Mouse (Mus musculus) megakaryocyte, embryonic 14.5 days (primary cell): ENCODE measurements around the gene Fbxo21. TPM values are rescaled to one million over a fixed set of nuclear protein-coding genes. Genes with fewer than 3 reads are reported as not detected.

Experiments
- H3K27me3 ChIP-seq: replicated peaks from 2 replicates; pipeline ENCODE3; 2012; ENCODE audit warnings: inconsistent platforms
- H3K36me3 ChIP-seq: replicated peaks from 2 replicates; pipeline ENCODE3; 2012; ENCODE audit warnings: low read length, inconsistent platforms, mixed read lengths
- H3K4me1 ChIP-seq: 2 replicates; pipeline ENCODE4 v1.6.1; 2012; ENCODE audit warnings: inconsistent platforms
- H3K4me3 ChIP-seq: replicated peaks from 2 replicates; pipeline ENCODE3; 2012; ENCODE audit warnings: moderate library complexity, mild to moderate bottlenecking, inconsistent platforms
- H3K9me3 ChIP-seq: 2 replicates; pipeline ENCODE4 v1.6.1; 2012; ENCODE audit warnings: inconsistent platforms
- FLI1 ChIP-seq: IDR thresholded peaks from 2 replicates; pipeline ENCODE4 v1.6.1; 2012; ENCODE audit warnings: low read length, inconsistent platforms, mixed read lengths
- GATA1 ChIP-seq: IDR thresholded peaks from 3 replicates; pipeline ENCODE4 v1.6.1; 2012; ENCODE audit warnings: mixed read lengths, low read length, inconsistent platforms, borderline replicate concordance
- polyA plus RNA-seq: library from polyadenylated mRNA; stranded (reverse); fragments of >175 nt; gene quantifications from 2 replicates; pipeline ENCODE4 v1.2.3, GENCODE M21; 2012; ENCODE audit warnings: low replicate concordance; ENCODE audit not compliant: insufficient read depth

Gene Fbxo21
- polyA plus RNA-seq, 1 experiment: 3.6 TPM

DNA sequence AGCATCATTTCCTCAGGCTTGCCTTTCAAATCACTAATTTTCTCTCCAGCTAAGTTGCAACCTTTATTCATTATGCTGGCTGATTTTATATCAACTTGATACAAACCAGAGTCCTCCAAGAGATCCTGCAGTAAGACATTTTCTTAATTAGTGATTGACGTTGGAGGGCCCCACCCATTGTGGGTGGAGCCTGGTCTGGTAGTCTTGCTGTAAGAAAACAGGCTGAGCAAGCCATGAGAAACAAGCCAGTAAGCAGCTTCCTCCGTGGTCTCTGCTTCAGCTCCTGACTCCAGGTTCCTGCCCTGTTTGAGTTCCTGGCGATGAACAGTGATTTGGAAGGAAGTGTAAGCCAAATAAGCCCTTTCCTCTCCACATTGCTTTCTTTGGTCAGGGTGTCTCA is 59.3 kb downstream of the Fbxo21 start:
- Histone ChIP-seq H3K27me3 (no peaks in the 10 kb centered on the region), H3K9me3 (no peaks in the 10 kb centered on the region), H3K36me3 (peaks cover 72% of the 10 kb centered on the region), H3K4me3 (no peak overlapping the region), H3K4me1 (peaks cover 86% of the 10 kb centered on the region)
- TF ChIP-seq FLI1 (no peak), GATA1 (no peak)

DNA sequence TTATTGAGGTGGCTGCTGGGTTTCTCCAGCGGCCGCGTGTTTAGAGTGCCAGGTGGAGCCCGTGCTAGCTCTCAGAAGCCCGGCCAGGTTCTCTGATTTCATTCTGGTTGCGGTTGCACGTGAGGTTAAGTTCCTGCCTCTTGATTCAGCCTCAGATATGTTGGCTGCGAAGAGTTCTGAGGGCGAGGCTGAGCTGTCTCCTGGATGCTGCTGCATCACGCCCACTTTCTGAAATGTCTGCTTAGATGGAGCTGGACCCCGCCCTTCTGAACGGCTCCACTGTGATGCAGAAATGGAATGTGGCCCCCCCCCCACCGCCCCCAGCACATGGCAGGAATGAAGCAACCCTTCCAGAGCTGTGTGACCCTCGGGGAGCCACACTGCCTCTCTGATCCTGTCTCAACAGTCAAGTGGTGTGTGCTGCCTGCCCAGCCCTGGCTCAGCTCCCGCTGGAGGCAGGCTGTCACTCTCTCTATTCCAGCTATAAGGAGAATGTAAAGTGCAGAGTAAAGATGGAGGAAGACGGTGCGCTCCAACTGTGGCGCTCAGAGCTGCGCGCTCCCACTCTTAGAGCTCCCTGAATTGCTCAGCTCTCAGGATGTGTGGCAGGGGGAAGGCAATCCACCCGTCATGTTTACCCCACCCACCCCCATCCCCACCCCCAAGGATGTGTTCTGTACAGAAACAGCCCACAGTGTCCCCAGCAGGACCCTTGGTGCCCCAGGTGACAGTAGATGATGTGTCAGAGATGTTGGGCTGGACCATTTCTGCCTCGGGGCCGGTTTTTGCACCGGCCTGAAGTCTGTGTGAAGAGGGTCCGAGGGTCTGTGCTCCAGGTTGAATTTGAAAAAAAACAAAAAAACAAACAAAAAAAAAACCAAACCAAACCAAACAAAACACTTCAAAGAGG is 60.6 kb downstream of the Fbxo21 start:
- H3K4me3 ChIP-seq: peak overlapping the region; percentile 84
- TF ChIP-seq GATA1 (no peak), FLI1 (no peak)
- no peaks in the 10 kb centered on the region for H3K9me3 ChIP-seq
- peaks cover 73% of the 10 kb centered on the region for H3K36me3 ChIP-seq
- H3K4me1 ChIP-seq: peaks cover 81% of the 10 kb centered on the region
- no peaks in the 10 kb centered on the region for H3K27me3 ChIP-seq

DNA sequence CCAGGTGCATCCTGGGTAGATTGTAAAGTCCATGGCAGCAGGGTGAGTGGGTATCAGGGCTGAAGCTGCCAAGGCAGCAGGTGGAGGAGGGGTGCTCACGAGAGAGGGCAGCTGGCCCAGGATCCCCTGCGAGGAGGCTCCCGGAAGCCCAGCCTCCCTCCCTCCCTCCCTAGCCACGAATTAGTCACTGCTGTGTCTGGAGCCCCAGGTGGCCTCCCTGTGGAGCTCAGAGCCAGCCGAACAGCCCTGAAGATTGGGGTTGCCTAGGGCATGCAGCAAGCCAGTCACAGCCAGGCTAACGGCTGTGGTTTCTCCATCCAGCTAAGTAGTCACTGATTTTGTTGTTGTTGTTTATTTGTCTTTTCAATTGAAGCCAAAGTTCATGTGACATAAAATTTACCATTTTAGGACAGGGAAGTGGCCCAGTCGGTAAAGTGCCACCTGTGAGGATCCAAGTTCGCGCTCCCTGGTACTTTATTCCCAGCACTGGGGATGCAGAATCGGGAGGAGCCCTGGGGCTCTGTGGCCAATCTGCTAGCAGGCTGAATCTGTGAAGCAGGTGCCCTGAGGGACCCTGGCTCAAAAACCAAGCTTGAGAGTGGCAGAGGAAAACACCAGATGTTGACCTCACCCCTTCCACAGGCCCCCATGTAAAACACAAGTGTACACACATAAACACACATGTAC is 61.4 kb downstream of the Fbxo21 start:
- H3K36me3 ChIP-seq: peaks cover 75% of the 10 kb centered on the region
- H3K4me3 ChIP-seq: peak overlapping the region; percentile 84
- H3K27me3 ChIP-seq: no peaks in the 10 kb centered on the region
- TF ChIP-seq FLI1 (no peak), GATA1 (no peak)
- H3K9me3 ChIP-seq: no peaks in the 10 kb centered on the region
- H3K4me1 ChIP-seq: peaks cover 82% of the 10 kb centered on the region

DNA sequence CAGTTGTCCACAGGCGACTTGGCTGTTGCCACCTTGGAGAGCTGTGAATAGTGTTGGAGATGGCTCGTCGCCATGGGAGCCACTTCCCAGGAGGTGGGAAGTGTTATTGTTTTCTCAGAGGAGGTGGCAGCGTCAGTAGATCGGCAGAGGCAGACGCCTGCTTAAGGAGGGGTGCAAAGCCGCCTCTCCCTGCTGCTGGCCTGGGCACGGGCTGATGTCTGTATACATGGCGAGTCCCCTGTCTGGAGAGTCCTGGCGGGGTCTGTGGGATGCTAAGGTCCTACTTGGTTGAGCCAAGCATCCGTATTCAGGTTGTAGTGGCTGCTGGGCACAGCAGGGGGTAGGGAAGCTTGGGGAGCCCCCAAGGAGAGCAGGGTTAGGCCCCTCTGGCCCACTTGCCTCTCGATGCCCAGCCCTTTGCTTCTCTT is 62.7 kb downstream of the Fbxo21 start:
- Histone ChIP-seq H3K27me3 (no peaks in the 10 kb centered on the region), H3K4me1 (peaks cover 82% of the 10 kb centered on the region), H3K36me3 (peaks cover 68% of the 10 kb centered on the region), H3K4me3 (no peak overlapping the region), H3K9me3 (no peaks in the 10 kb centered on the region)
- TF ChIP-seq FLI1 (no peak), GATA1 (no peak)

DNA sequence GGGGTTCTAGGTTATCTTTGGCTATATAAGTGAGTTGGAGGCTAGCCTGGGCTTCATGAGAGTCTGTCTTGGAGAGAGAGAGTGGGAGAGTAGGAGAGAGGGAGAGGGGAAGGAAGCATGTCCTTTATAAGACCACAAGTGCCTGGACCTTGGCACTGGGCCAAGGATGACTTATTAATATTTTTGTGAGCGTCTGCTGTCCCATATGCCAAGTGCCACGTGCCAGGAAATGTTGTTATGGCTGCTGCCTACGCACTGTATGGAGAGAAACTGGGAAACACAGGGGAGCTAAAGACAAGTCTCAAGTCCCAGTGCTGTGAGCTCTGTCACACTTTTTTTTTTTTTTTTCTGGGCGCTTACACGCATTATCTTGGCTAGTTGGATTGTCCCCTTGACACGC is 66.1 kb downstream of the Fbxo21 start:
- H3K4me1 ChIP-seq: peaks cover 86% of the 10 kb centered on the region
- no peak overlapping the region for H3K4me3 ChIP-seq
- peaks cover 80% of the 10 kb centered on the region for H3K36me3 ChIP-seq
- H3K27me3 ChIP-seq: no peaks in the 10 kb centered on the region
- TF ChIP-seq FLI1 (no peak), GATA1 (no peak)
- no peaks in the 10 kb centered on the region for H3K9me3 ChIP-seq

DNA sequence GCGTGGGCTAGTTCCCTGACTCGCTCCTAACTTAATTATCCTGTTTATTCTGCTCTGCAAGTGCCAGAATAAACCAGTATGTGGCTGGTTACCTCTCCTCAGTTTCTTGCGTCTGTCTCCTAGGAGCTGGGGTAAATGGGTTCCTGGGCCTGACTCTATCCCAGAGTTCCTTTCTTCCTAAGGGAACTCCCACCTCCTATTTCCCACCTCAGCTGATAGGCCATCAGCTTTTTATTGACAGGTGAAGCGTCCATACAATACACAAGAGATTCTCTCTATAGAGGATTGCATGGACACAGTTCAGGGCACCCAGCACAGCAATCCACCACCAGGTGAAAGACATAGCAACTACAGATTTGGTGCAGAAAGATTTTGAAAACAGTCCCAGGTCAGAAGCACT is 67.2 kb downstream of the Fbxo21 start:
- H3K27me3 ChIP-seq: no peaks in the 10 kb centered on the region
- peaks cover 78% of the 10 kb centered on the region for H3K36me3 ChIP-seq

DNA sequence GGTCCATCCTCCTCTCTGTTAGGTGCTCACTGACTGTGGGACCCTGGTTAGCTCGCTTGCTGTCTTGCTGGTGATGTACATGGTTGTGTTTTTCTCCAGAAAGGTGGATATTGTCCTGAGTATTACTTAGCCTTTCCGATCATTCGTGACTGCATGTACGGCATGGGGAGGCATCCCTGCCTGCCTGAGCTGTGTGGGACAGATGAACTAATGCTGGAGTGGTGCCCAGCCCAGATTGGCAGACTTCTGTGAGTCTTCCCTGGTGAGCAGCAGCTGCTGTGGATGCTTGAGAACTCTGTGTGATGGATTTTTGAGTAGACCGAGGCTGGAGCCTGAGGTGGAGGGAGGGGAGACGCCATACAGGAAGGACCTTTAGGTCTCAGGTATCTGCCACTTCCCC is 68.4 kb downstream of the Fbxo21 start:
- no peak overlapping the region for H3K4me3 ChIP-seq
- TF ChIP-seq FLI1 (no peak), GATA1 (no peak)
- peaks cover 78% of the 10 kb centered on the region for H3K36me3 ChIP-seq

More for the DNA sequence above, 67.2 kb downstream of the Fbxo21 start:
- Histone ChIP-seq H3K9me3 (no peaks in the 10 kb centered on the region), H3K4me1 (peaks cover 86% of the 10 kb centered on the region), H3K4me3 (no peak overlapping the region)
- TF ChIP-seq GATA1 (no peak), FLI1 (no peak)

DNA sequence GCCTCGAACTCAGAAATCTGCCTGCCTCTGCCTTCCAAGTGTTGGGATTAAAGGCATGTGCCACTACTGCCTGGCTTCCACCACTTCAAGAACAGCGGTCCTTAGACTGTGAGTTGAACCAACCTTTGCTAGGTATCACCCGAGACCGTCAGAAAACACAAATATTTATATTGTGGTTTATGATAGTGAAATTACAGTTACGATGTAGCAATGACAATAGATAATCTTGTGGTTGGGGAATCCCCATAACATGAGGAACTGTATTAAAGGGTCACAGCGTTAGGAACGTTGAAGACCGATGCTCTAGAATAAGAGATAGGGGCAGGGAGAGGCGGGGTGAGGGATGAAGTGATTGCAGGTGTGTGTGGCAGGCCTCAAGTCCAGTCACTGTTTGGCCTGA is 68.9 kb downstream of the Fbxo21 start:
- TF ChIP-seq FLI1: no peak
- TF ChIP-seq GATA1: no peak
- H3K36me3 ChIP-seq: peaks cover 80% of the 10 kb centered on the region
- peaks cover 93% of the 10 kb centered on the region for H3K4me1 ChIP-seq
- no peaks in the 10 kb centered on the region for H3K27me3 ChIP-seq
- peak overlapping the region; percentile 69 for H3K4me3 ChIP-seq
- no peaks in the 10 kb centered on the region for H3K9me3 ChIP-seq

More for the DNA sequence above, 68.4 kb downstream of the Fbxo21 start:
- Histone ChIP-seq H3K4me1 (peaks cover 88% of the 10 kb centered on the region), H3K9me3 (no peaks in the 10 kb centered on the region), H3K27me3 (no peaks in the 10 kb centered on the region)

DNA sequence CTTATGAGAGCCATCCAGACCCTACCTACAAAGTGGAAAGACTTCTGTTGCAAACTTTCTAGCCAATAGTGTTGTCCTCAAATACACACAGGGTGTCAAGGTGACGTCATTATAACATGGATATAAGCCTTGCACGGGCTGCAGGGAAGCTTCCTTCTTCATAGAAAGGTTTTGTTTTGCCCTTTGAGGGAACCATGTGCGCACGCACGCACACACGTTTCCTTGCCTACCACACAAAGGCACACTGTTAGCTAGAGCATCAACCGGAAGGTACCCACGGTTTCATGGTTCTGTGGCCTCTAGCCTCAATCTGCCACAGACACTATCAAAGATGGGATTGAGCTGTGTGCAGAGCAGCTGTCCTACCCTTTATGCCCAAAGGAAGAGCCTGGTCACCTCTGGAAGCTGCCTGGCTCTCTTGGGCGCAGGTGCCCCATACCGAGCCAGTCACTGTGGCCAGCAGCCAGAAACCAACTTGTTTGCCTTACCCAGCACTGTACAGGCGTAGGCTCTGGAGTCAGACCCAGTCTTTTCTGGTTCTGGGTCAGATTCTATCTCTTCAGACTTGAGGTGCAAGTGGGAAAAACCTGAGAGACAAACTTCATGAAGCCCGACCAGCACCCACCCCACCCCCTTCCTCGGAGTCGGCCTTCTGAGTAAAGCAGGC is 70.7 kb downstream of the Fbxo21 start:
- peaks cover 99% of the 10 kb centered on the region for H3K4me1 ChIP-seq
- H3K27me3 ChIP-seq: no peaks in the 10 kb centered on the region
- H3K36me3 ChIP-seq: peaks cover 81% of the 10 kb centered on the region
- H3K4me3 ChIP-seq: peak overlapping the region; percentile 53
- no peaks in the 10 kb centered on the region for H3K9me3 ChIP-seq
- TF ChIP-seq GATA1 (no peak), FLI1 (no peak)

DNA sequence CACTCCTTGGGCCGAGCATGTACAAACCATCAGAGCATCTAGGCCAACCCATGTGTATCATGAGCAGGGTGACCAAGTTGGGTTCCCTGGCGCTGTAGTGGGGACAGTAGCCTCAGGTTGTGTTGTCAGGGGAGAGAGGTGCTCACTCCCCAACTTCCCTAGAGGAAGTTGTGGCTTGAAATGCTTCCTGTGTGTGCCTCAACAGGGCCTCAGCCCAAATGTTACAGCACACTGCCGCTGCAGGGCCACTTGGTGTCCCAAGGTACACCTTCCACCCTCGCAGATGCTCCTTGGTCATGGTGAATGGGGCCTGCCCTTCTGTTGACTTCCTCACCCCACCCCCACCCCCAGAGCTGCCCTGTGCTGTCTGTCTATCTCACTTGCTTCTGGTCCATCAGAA is 71.9 kb downstream of the Fbxo21 start:
- Histone ChIP-seq H3K9me3 (no peaks in the 10 kb centered on the region), H3K4me1 (peaks cover 100% of the 10 kb centered on the region), H3K4me3 (peak overlapping the region; percentile 86), H3K27me3 (no peaks in the 10 kb centered on the region), H3K36me3 (peaks cover 85% of the 10 kb centered on the region)
- TF ChIP-seq GATA1 (no peak), FLI1 (no peak)
